Mouse (Mus musculus) neural tube, embryonic 10.5 days (tissue): ENCODE measurements around the gene Olfr1450.
"Not testable (repeated sequence)": the region's sequence is repeated elsewhere in the genome, so short reads cannot be mapped to it uniquely, and the experiment has no call there.

Source experiments
- DNase-seq: peaks from one replicate; pipeline ENCODE4 v3.0.0-alpha.2; 2017; ENCODE audit warnings: low spot score; ENCODE audit errors: extremely low spot score

Gene Olfr1450

GRCm38 (mm10) chr19:12949958-12950357 is at the start of gene Olfr1450:
Gene Olfr1450, plus strand, starts transcription at chr19:12950258.
- no peak for DNase-seq

- DNase-seq = no peak
These were observed 46.4 kb upstream of the Olfr1450 start, which contains the start of gene Olfr1447 for GRCm38 (mm10) chr19:12903643-12904042. Gene Olfr1447, minus strand, starts transcription at chr19:12903743.

- no peak for DNase-seq
These were observed 25.7 kb upstream of the Olfr1450 start, which contains the start of gene Olfr1448 for GRCm38 (mm10) chr19:12924319-12924718. Gene Olfr1448, minus strand, starts transcription at chr19:12924419.

GRCm38 (mm10) chr19:12930540-12930939 is 19.5 kb upstream of the Olfr1450 start, which contains the start of gene Olfr1449:
Gene Olfr1449, plus strand, starts transcription at chr19:12930840.
- no peak for DNase-seq

- DNase-seq = not testable (repeated sequence)
These were observed 20.0 kb downstream of the Olfr1450 start for GRCm38 (mm10) chr19:12970082-12970481.

- DNase-seq = not testable (repeated sequence)
These were observed 42.3 kb downstream of the Olfr1450 start for GRCm38 (mm10) chr19:12992316-12992715.

GRCm38 (mm10) chr19:12994714-12995113 is 44.7 kb downstream of the Olfr1450 start, which contains the start of gene Olfr1451:
Gene Olfr1451, plus strand, starts transcription at chr19:12995014.
- DNase-seq = no peak
